Mouse (Mus musculus) right cerebral cortex, postnatal 4 days (tissue): ENCODE measurements around the gene 4930564D02Rik.

Experiments
- DNase-seq: peaks from one replicate; pipeline ENCODE4 v3.0.0-alpha.2; 2022

Gene 4930564D02Rik

GRCm38 (mm10) chr3:105114269-105114668 lies 47.6 kb downstream of the 4930564D02Rik start:
- DNase-seq, result peak; percentile 59

GRCm38 (mm10) chr3:105116596-105116995 lies 50.0 kb downstream of the 4930564D02Rik start:
- no peak for DNase-seq

- no peak for DNase-seq
Observed at GRCm38 (mm10) chr3:105123776-105124175, 57.1 kb downstream of the 4930564D02Rik start.

- DNase-seq, result no peak
Observed at GRCm38 (mm10) chr3:105127881-105128280, 61.2 kb downstream of the 4930564D02Rik start.
